Mouse (Mus musculus) left cerebral cortex, postnatal 14 days (tissue): ENCODE measurements around the gene Nme1. TPM values are rescaled to one million over a fixed set of nuclear protein-coding genes. Genes with fewer than 3 reads are reported as not detected.
A peak's percentile ranks its signal among the peaks of the same experiment; 100 is the strongest.
"Not testable (repeated sequence)": the region's sequence is repeated elsewhere in the genome, so short reads cannot be mapped to it uniquely, and the experiment has no call there.

Experiments
- DNase-seq, 2 experiments: peaks; one replicate each; pipeline ENCODE4 v3.0.0; 2021 to 2022; ENCODE audit warnings: low spot score in 2 of 2, mixed read lengths in 1 of 2
- intact Hi-C: fragments of 180-260 bp; cut with DNase I; formaldehyde crosslinking; loops from one replicate; pipeline ENCODE4 v1.15.1; 2025
- total RNA-seq, 2 experiments: library from RNA; stranded (reverse); gene quantifications; 2 replicates each; pipeline ENCODE4 v1.2.3; 2021

The Nme1 gene
- total RNA-seq, 2 experiments from 2014 or later = 104 to 109 TPM

DNA sequence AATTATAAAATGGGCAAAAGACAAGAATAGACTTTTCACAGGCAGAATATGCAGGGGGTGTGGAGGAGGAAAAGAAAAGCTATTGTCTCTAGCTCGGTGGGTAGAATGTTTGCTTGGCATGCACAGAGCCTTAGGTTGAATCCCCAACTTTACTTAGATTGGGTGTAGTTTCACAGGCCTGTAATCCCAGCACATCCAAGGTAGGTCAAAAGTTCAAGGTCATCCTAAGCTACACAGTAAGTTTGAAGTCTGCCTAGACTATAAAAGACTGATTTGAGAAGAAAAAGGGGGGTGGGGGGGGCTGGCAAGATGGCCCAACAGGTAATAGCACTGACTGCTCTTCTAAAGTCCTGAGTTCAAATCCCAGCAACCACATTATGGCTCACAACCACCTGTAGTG lies 1.5 kb upstream of the Nme1 start:
- DNase-seq = no peak
- intact Hi-C loops = loop anchor here (2.0 to 10.0 kb wide), 3 partner anchors 25 to 255 kb away; no protein-coding TSS in a partner anchor

GRCm38 (mm10) chr11:93969171-93969570 lies 850 bp upstream of the Nme1 start:
- intact Hi-C loops = loop anchor here (2.0 to 10.0 kb wide), 3 partner anchors 26 to 256 kb away; no protein-coding TSS in a partner anchor

GRCm38 (mm10) chr11:93968848-93969128 lies 467 bp upstream of the Nme1 start:
- intact Hi-C loops = loop anchor here (2.0 to 10.0 kb wide), 3 partner anchors 26 to 256 kb away; no protein-coding TSS in a partner anchor
- no peak for DNase-seq

More at GRCm38 (mm10) chr11:93969171-93969570, 850 bp upstream of the Nme1 start:
- DNase-seq = no peak

DNA sequence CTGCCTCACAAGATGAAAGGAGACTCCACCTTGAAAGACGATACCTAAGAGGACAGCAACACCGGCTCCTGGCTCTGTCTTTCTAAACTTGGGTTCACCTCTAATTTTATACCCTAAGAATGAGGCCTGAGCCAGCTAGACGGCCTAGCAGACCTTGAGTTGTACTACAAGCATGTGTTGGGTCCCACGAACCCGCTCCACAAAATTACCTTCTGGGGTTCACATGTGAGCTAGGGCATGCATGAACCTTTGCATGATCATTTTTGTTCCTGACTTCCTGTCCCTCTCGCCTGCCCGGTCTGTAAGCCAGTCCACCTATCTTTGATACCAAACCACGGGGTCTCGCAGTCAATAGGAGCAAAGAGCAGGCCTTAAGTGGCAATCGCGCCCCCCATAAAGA lies 940 bp downstream of the Nme1 start:
- intact Hi-C loops = loop anchor here (10.0 kb wide), 1 partner anchor 257 kb away; no protein-coding TSS in a partner anchor
- DNase-seq = no peak

GRCm38 (mm10) chr11:93965391-93965790 lies 2.9 kb downstream of the Nme1 start:
- intact Hi-C loops = loop anchor here (10.0 kb wide), 1 partner anchor 259 kb away; no protein-coding TSS in a partner anchor
- DNase-seq = no peak

GRCm38 (mm10) chr11:93963013-93963412 lies 5.3 kb downstream of the Nme1 start:
- DNase-seq = no peak
- intact Hi-C loops = loop anchor here (10.0 kb wide), 1 partner anchor 262 kb away; no protein-coding TSS in a partner anchor

- intact Hi-C loops = loop anchor here (10.0 kb wide), 1 partner anchor 263 kb away; no protein-coding TSS in a partner anchor
- DNase-seq = no peak
These were observed 6.8 kb downstream of the Nme1 start for GRCm38 (mm10) chr11:93961482-93961881.

DNA sequence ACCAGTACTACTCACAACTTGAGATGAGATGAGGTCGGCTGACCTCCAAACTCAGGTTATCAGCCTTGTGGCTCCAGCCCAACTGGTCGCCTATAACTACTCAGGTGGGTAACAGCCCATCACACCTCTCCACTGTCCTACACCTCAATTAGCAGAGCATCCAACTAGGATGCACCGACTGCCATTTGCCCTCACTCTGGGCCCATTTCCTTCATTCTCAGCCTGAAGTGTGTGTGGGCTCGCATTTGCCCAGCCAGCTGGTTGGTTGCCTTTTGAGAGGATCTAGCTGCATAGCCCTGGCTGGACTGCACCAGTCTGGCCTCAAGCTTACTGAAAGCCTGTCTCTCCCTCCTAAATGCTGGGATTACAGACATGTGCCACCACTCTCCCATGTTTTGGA lies 10.6 kb downstream of the Nme1 start:
- intact Hi-C loops = no loop called here
- no peak for DNase-seq

DNA sequence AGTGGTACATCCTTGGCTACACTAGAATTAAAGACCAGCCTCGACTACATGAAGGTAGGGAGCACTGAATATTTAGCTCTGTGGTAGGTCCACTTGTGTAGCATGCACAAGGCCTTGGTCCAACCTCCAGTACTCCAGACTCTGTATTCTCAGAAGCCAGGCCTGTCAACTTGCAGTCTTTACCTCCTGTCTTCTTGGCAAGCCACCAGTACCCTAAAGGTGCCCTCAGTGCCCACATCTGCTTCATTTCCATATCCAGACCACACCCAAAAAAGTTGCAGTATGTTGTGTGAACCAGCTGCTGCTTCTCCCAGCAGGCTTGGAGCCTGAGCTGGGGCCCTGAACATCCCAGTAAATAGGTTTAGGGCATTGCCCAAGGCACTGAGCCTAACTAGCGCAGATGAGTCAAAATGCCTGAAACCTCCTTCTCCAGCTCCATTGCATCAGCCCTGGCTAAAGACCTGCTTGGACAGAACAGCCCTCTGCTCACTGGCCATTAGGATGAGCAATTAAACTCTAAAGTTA lies 11.2 kb downstream of the Nme1 start:
- DNase-seq = no peak
- intact Hi-C loops = no loop called here

GRCm38 (mm10) chr11:93956159-93956558 lies 12.2 kb downstream of the Nme1 start, which contains the start of gene Nme2:
TSS of gene Nme2 (minus strand) at chr11:93956259.
- intact Hi-C loops = no loop called here
- DNase-seq = no peak

DNA sequence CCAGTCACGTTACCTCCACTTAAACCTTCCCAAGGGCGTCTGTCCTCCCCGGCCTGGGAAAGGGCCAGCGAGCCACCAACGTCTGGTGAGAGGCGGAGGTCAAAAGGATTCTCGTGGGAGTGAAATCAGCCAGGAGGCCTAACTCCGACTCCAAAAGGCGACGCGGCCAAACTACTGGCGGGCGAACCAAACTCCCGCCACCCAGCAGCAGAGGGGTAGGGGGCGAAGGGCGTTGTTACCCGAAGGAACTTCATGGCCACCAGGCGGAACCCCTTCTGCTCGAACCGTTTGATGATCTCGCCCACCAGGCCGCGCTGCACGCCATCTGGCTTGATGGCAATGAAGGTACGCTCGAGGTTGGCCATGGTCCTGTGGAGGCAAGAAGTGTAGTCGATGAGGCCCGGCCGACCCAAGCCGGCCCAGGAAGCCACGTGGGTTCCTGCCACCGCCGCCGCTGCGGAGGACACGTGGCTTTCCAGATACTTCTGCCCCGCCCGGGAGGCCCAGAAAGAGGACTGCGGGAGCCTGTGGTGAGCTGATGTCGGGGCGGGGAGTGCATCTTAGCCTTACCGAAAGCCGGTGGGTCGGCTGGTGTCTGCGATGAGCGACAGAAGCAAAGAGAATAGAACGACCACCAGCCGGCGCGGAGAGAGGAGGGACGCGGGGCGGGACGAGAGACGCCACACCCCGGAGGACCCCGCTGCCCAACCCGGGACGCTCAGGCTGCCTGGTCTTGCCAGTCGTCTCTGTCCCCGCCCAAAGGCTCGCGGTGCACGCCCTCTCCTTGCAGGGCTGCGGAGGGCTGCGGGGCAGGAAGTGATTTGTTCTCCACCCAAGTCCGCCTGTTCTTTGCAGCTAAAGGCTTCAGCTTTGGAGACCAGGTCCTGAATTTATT lies 12.8 kb downstream of the Nme1 start:
- intact Hi-C loops = no loop called here

GRCm38 (mm10) chr11:93954738-93955255 lies 13.5 kb downstream of the Nme1 start:
- DNase-seq = no peak
- intact Hi-C loops = no loop called here

More for the DNA sequence above, 12.8 kb downstream of the Nme1 start:
- DNase-seq = peak; percentile 79 to 87

DNA sequence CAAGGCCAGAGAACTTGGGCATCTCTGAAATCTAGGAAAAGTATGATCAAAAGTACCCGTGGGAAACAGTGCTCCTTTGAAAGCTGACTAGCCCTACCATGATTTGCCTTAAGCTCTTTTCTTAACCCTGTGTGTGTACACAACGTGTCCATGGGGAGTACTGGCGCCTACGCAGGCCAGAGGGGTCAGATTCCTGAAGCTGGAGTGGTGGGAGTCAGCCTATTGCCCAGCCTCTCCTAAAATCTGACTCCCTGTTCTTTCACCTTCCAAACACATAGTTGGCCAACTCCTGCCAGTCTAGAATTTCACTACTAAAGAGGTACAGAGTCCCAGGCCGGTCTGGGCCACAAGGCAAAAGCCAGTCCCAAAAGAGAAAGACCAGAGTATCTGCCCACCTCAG lies 15.9 kb downstream of the Nme1 start:
- no peak for DNase-seq
- intact Hi-C loops = no loop called here

- intact Hi-C loops = no loop called here
- no peak for DNase-seq
These were observed 18.3 kb downstream of the Nme1 start for GRCm38 (mm10) chr11:93950045-93950444.

DNA sequence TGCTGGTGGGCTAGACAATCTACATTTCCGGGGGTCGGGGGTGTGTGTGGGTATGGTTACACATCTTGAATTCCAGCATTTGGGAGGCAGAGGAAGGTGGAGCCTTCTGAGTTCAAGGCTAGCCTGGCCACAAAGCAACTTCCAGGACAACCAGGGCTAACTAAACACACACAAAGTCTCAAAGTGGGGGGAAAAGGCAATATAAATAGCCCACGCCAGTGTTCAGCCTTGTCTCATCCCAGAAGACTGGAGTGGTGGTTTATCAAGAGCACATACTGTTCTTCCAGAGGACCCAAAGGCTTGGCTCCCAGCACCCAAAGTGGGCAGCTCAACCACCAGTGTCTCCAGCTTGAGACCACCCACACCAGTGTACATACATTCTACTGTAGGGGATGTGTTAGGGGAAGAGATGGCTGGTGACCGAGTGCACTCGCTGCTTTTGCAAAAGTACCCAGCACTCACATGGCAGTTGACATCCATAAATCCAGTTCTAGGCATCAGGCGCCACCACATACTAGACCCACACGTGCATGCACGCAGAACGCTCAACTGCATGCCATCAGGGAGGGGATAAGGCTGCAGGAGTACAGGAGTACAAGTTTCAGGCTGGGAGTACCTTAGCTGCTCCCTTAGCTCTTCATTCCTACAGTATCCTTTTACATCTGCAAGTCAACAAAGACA lies 19.3 kb downstream of the Nme1 start:
- intact Hi-C loops = no loop called here
- DNase-seq = no peak

GRCm38 (mm10) chr11:93944986-93945385 lies 23.3 kb downstream of the Nme1 start:
- intact Hi-C loops = no loop called here
- no peak for DNase-seq

DNA sequence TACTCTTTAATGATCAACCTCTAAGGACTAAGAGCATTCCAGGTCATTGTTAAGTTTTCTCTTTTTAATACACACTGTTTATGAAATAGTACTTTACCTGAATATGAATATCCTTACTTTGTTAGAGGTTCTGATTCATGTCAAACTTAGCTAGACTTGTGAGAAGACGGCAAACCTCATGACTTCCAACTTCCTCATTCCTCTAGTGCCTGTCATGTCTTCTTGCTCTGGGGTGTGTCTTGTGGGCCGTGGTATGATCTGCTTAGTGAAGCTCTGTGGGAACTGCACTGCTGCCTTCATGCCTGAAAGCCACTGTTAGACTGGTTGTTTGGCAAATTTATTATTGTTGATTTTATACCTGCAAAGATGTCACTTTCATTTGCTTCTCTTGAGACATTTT lies 27.4 kb downstream of the Nme1 start:
- intact Hi-C loops = no loop called here
- no peak for DNase-seq

DNA sequence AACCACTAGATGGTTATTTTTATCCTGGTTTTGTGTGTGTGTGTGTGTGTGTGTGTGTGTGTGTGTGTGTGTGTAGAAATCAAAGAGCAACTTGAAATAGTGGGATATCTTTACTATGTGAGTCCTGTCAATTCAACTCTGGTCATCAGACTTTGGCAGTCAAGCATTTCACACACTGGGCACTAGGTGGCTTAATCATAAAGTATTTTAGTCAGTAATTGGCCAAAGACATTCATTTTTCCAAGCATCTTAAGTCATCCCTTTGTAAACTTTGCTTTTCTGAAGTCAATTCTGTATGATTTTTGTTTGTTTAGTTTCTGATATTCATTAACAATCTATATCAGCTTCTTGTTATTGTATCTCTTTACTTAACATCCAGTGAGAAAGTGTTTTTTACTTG lies 39.2 kb downstream of the Nme1 start:
- intact Hi-C loops = no loop called here
- no peak for DNase-seq

- DNase-seq, intact Hi-C loops: not testable (repeated sequence)
These were observed 53.3 kb downstream of the Nme1 start for GRCm38 (mm10) chr11:93915019-93915418.

DNA sequence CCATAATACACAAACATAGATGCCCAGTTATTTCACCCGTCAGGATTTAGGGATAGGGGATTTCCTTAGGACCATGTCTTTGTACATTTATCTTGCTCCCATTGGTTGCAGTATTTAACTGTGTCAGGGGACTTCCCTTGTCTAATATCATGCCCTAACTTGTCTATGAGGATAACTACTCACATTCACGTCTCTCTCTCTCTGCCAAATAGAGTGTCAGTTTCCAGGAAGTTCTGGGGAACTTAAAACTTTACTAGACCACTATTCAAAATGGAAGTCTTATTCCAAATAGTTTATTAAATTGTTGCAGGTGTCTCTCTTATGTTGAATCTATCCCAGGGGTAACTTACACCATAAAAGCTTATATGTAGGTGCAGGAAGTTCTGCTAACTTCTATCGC lies 56.7 kb downstream of the Nme1 start:
- no peak for DNase-seq
- intact Hi-C loops = no loop called here
